Mouse (Mus musculus) cortical plate, adult 2 months (tissue): ENCODE measurements around the gene Elfn2.

Experiments used
- CTCF ChIP-seq: fragments of 200-500 bp; IDR thresholded peaks from 2 replicates; pipeline ENCODE4 v1.5.1; 2011; ENCODE audit warnings: mild to moderate bottlenecking, control low read depth, low read length; ENCODE audit not compliant: insufficient read depth; ENCODE audit errors: extremely low read depth
- POLR2A ChIP-seq: fragments of 200-500 bp; IDR thresholded peaks from 2 replicates; pipeline ENCODE4 v1.6.1; 2011; ENCODE audit warnings: mild to moderate bottlenecking, low read length, control low read depth; ENCODE audit not compliant: insufficient read depth; ENCODE audit errors: extremely low read depth

GRCm38 (mm10) chr15:78634095-78634737, 84.4 kb downstream of the Elfn2 start:
- TF ChIP-seq POLR2A (no peak), CTCF (no peak)
